In genomic region chr14:33729115-33729884, GRCm38 (mm10) we compare ENCODE assay signal across 17 mouse cellular contexts.
A peak's percentile ranks its signal among the peaks of the same experiment; 100 is the strongest.
DNase-seq lines count a peak whose midpoint lies in the region; ATAC-seq lines count a peak whose summit lies in the region.
"Had no signal": no experiment of that assay in that cellular context is flagged by ENCODE, and none has a peak within 500 bp of the region (broad histone marks: within the 10 kb centered on the region; RNA-seq: fewer than 3 reads in every experiment).

No protein-coding gene starts in this region.

- no peak overlapping the region for H3K4me3 ChIP-seq in forebrain, embryonic 15.5 days
- H3K4me3 ChIP-seq in forebrain, embryonic 13.5 days: no peak overlapping the region
- H3K4me3 ChIP-seq in lung, embryonic 15.5 days: no peak overlapping the region
- H3K4me3 ChIP-seq in hindbrain, embryonic 13.5 days: no peak overlapping the region
- H3K4me3 ChIP-seq: embryonic facial prominence, embryonic 15.5 days; neural tube, embryonic 12.5 days had no signal

- DNase-seq in lung, postnatal 36 days: no peak
- peak; percentile 42 for DNase-seq in Muller cell, postnatal 12 days (ENCODE audit: inconsistent ontology term)
- no peak for DNase-seq in urinary bladder, postnatal 25 days (ENCODE audit: low spot score)
- DNase-seq in left cerebral cortex, adult 18-20 months (ENCODE audit: low spot score in 2 of 2): no peak
- DNase-seq: adrenal gland, postnatal 25 days; cerebellum, adult 8-10 months; gastrocnemius, postnatal 10 days; kidney, adult 8-10 months; kidney, postnatal 4 days; liver; lung, adult 18-20 months had no signal

- peak overlapping the region; percentile 21; the same call in 1 of the 2 replicates for H3K27ac ChIP-seq in forebrain, embryonic 15.5 days (replicated peaks)
- no peak overlapping the region for H3K27ac ChIP-seq in forebrain, embryonic 13.5 days
- no peak overlapping the region for H3K27ac ChIP-seq in lung, embryonic 15.5 days
- no peak overlapping the region for H3K27ac ChIP-seq in hindbrain, embryonic 13.5 days
- H3K27ac ChIP-seq: embryonic facial prominence, embryonic 15.5 days; neural tube, embryonic 12.5 days had no signal

- H3K9ac ChIP-seq in forebrain, embryonic 15.5 days (replicated peaks): no peak overlapping the region
- no peak overlapping the region for H3K9ac ChIP-seq in forebrain, embryonic 13.5 days
- H3K9ac ChIP-seq in lung, embryonic 15.5 days: no peak overlapping the region
- no peak overlapping the region for H3K9ac ChIP-seq in hindbrain, embryonic 13.5 days
- H3K9ac ChIP-seq: embryonic facial prominence, embryonic 15.5 days; neural tube, embryonic 12.5 days had no signal

- peaks cover 8% of the 10 kb centered on the region for H3K4me1 ChIP-seq in forebrain, embryonic 15.5 days
- peaks cover 14% of the 10 kb centered on the region; the same call in 1 of the 2 replicates for H3K4me1 ChIP-seq in forebrain, embryonic 13.5 days
- H3K4me1 ChIP-seq in lung, embryonic 15.5 days: no peaks in the 10 kb centered on the region
- peaks cover 20% of the 10 kb centered on the region for H3K4me1 ChIP-seq in hindbrain, embryonic 13.5 days (replicated peaks)

- no peaks in the 10 kb centered on the region for H3K36me3 ChIP-seq in forebrain, embryonic 15.5 days
- H3K36me3 ChIP-seq in forebrain, embryonic 13.5 days (ENCODE audit: poor library complexity, severe bottlenecking): no peaks in the 10 kb centered on the region
- no peaks in the 10 kb centered on the region for H3K36me3 ChIP-seq in lung, embryonic 15.5 days
- H3K36me3 ChIP-seq in hindbrain, embryonic 13.5 days: no peaks in the 10 kb centered on the region
- H3K36me3 ChIP-seq: embryonic facial prominence, embryonic 15.5 days; neural tube, embryonic 12.5 days had no signal

- ATAC-seq in forebrain, embryonic 15.5 days (replicated peaks): no peak; the same call in 1 of the 2 replicates
- no peak for ATAC-seq in forebrain, embryonic 13.5 days
- peak; percentile 19; the same call in 1 of the 2 replicates for ATAC-seq in lung, embryonic 15.5 days (ENCODE audit: borderline replicate concordance, extremely low read depth, low FRiP score, low TSS enrichment)
- peak; percentile 43; the same call in 1 of the 2 replicates for ATAC-seq in hindbrain, embryonic 13.5 days (ENCODE audit: low FRiP score)

- H3K4me2 ChIP-seq in forebrain, embryonic 15.5 days (replicated peaks): no peak overlapping the region
- H3K4me2 ChIP-seq in forebrain, embryonic 13.5 days: no peak overlapping the region
- no peak overlapping the region for H3K4me2 ChIP-seq in lung, embryonic 15.5 days
- no peak overlapping the region for H3K4me2 ChIP-seq in hindbrain, embryonic 13.5 days
- H3K4me2 ChIP-seq: embryonic facial prominence, embryonic 15.5 days; neural tube, embryonic 12.5 days had no signal

- WGBS in forebrain, embryonic 15.5 days: 49% methylated on average over 14 of the region's 14 CpGs
- WGBS in forebrain, embryonic 13.5 days: 56% methylated on average over 14 of the region's 14 CpGs
- 49% methylated on average over 14 of the region's 14 CpGs for WGBS in lung, embryonic 15.5 days
- WGBS in hindbrain, embryonic 13.5 days: 50% methylated on average over 14 of the region's 14 CpGs

- H3K9me3 ChIP-seq in forebrain, embryonic 15.5 days: no peaks in the 10 kb centered on the region
- H3K9me3 ChIP-seq in forebrain, embryonic 13.5 days (replicated peaks): no peaks in the 10 kb centered on the region
- H3K9me3 ChIP-seq in lung, embryonic 15.5 days: no peaks in the 10 kb centered on the region
- H3K9me3 ChIP-seq in hindbrain, embryonic 13.5 days: no peaks in the 10 kb centered on the region
- H3K9me3 ChIP-seq: embryonic facial prominence, embryonic 15.5 days; neural tube, embryonic 12.5 days had no signal

- no peaks in the 10 kb centered on the region for H3K27me3 ChIP-seq in forebrain, embryonic 15.5 days
- no peaks in the 10 kb centered on the region for H3K27me3 ChIP-seq in forebrain, embryonic 13.5 days
- no peaks in the 10 kb centered on the region for H3K27me3 ChIP-seq in lung, embryonic 15.5 days
- 0 out of 2 replicates have a peak, but pooled peaks cover 3% of the 10 kb centered on the region for H3K27me3 ChIP-seq in hindbrain, embryonic 13.5 days
- H3K27me3 ChIP-seq: embryonic facial prominence, embryonic 15.5 days; neural tube, embryonic 12.5 days had no signal

Comparison
In these comparisons a context has a peak if more than half of its experiments do, and no peak if none do; other contexts are left out.
1. ATAC-seq: peak in lung, embryonic 15.5 days (single experiment) and hindbrain, embryonic 13.5 days (single experiment); none in forebrain, embryonic 15.5 days (single experiment) and forebrain, embryonic 13.5 days (single experiment).